Mouse (Mus musculus) sigmoid colon, adult 10 weeks (tissue): ENCODE results near the gene Zbtb7a. TPM values are rescaled to one million over a fixed set of nuclear protein-coding genes. Genes with fewer than 3 reads are reported as not detected.

ENCODE experiments used
- polyA plus RNA-seq: library from polyadenylated mRNA; stranded (reverse); fragments of 350-450 nt; fragmentation: Illumina TruSeq; extraction: RNeasy Lipid Tissue Mini Kit (QIAGEN cat#74804); gene quantifications from one replicate; pipeline ENCODE4 v1.2.3, GENCODE M21; 2014; ENCODE audit warnings: low read depth, low replicate concordance

Zbtb7a gene
- 48.6 TPM for polyA plus RNA-seq

DNA sequence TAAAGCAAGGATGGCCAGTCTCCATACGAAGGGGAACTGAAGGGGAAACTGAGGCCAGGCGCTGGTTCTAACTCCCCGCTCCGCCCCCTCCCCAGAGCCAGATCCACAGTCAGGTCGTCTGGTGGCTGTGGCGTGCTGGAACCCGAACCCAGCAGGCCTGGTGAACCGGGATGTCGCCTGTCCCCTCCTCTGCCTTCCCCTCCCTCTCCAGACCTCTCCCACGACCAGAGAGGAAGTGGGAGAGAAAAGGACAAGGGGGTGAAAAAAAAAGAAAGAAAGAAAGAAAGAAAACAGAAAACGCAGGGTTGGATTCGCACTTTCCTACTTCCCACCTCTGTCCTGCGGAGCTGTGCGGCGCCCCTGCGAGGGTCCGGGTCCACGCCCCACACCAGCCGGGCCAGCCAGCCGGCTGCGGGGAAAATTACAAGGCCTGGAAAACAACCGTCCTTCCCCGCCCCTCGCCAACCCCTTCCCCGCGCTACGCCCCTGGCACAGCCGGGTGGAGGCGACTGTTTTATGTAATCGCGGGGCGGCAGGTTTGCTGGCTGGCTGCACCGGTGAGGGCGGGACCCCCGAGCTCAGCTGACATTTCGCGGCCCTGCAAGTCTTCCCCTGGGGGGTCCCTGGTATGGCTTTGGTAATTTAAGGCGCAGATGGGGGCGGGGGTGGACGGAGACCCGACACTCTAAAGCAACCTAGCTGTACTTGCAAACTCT lies at the start of gene Zbtb7a:
TSS of gene Zbtb7a (plus strand) at position 255 of the 716 bp plus-strand sequence.

DNA sequence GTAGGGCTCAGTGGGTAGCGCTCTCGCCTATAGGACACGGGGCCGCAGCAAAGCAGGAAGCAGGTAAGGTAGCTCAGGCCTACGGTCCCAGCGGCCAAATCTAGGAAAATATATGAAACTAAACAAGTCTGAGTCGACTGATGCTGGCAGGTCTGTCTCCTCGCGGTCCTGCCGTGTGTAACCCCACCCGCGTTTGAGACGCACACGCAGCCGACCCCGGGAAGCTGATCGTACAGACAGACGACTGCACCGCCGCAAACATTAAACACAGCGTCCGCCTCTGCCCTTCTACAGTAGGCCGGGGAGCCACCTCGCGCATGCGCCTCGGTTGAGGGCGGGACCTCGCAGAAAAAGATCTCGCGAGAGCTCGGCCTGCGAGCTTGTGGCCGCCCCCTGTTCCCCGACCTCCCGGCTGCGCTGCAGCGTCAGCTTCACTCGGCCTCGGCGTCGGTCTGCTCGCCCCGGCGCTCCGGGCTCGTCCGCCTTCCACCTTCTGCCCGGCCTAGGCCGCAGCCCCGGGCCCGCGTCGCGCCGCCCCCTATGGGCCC lies 29.4 kb upstream of the Zbtb7a start, which contains the start of gene Map2k2:
TSS of gene Map2k2 (plus strand) at position 351 of the 548 bp plus-strand sequence.

DNA sequence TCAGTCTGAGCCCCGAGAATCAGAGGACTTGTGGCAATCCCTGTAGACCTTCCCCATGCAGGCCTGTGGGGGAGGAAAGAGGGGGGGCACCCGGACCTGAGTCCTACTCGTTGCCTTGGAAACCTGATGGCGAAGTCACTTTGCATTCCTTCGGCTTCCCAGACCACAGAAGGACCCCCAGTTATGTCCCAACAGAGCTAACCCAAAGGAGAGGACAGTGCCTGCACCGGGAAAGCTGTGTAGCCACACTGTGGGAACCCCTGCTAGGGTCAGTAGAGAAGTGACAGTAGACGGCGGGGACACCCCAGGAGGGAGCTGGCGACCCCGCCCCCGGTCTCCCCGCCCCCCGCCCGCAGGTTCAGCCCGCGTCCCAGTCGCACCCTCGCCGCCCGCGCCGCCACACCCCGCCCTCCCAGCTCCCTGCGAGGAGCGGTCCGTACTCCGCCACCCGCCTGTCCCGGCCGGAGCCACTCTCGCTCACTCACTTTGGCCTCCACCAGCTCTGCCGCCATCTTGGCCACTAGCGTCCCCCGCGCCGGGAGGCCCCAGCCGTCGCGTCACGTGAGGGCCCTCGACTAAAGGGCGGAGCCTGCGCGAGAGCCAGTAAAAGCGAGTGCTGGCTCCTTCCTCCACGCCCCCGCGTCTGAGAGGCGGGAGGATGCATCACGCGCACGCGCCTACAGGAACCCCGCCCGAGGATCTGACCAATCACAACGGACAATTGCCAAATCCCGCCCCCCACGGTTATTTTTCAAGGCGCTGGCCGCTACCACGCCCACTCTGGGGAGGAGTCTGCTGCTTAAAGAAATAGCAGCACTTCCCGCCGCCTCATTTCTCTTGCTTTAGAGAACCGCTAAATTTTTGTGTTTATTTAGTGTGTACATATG lies 32.4 kb downstream of the Zbtb7a start, which contains the start of gene Pias4:
TSS of gene Pias4 (minus strand) at position 724 of the 887 bp plus-strand sequence.

DNA sequence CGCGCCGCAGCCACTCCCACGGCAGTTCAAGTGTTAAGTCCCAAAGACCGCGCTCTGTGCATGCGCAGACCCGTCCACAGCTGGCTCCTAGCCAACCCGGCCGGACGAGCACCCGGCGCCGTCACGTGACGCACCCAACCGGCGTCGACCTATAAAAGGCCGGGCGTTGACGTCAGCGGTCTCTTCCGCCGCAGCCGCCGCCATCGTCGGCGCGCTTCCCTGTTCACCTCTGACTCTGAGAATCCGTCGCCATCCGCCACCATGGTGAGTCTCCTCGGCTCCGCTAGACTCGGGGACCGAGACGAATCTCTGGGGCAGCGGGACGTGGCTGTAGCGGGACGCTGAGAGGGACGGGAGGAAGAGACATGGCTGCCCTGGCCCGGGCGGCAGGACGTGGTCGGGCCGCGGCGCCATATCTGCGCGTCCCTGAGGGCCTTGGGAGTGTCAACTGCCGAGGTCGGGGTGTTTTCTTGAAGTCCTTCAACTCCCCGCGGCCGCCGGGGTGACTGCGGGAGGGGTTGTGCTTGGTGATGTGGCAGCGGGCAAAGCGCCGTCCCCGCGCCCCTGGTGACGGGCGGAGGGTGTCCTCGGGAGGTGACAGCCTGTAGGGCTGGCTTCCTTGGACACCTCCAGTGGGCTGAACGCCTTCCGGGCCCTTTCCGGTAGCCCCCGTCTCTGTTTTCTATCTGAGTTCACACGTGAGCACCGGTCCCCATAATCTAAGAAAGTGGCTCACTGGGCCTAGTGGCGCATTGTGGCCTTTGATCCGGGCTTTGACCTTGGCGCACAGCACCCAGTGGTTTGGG lies 41.6 kb downstream of the Zbtb7a start, which contains the start of gene Eef2:
TSS of gene Eef2 (plus strand) at position 166 of the 806 bp plus-strand sequence.

DNA sequence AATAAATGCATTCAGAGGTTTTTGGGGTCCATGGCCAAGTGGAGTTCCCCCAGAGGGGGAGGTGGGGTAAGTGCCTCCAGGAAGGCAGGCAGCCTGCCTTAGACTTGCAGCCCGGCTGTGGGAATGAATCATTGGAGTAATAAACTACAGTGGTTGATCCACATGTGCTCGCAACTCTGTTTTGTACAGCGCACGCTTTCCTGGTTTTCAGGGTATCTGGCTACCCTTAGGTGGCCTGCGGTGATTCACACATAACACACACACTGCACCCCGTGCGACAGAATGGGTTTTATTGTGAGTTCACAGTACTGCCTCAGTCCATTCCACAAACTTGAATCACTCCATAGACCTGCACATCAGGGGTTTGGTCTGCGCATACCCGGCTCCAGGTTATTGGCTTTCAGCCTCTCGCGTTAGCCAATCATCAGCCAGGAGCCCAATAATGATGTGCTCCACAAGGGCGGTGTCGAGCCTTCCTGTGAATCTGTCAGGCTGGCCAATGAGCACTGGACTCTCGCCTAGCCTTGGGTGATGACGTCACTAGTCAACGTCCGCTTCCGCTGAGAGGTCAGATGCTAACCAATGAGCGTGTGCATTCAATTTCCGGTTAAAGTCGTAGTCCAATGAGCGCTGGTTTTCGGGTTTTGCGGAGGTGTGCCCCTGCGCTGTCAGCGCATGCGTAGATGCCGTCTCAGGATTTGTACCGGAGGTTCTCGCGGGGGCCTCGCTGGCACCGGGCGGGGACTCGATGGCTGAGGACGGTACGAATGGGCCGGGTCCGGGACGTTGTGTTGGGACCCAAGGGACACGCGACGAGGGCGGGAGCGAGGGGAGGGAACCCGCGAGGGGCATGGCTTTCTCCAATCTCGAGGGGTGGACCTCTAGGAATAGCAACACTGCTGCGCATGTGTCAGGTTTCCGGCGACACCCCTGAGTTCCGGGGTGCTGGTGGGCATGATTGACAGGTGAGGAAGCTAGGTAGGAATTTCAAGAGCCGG lies 47.6 kb downstream of the Zbtb7a start, which contains the start of gene Dapk3:
TSS of gene Dapk3 (plus strand) at position 670 of the 998 bp plus-strand sequence.

DNA sequence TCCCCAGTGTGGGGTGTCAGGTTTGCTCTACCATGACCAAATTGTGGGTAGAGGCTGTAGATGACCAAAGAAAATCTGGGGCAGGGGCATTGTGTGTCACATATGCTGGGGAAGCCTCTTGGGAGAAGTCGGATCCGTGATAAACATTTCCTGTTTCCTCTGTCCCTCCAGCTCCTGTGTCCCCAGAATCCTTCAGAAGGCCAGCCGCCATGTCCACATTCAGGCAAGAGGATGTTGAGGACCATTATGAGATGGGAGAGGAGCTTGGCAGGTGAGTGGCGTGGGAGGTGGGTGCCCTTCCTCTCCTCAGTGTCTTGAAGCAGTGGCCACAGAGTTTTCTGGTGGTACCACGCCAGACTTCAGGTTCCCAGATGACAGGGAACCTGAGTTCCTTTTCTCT lies 48.8 kb downstream of the Zbtb7a start, which contains the start of gene 4930442H23Rik:
TSS of gene 4930442H23Rik (minus strand) at position 45 of the 400 bp plus-strand sequence.

DNA sequence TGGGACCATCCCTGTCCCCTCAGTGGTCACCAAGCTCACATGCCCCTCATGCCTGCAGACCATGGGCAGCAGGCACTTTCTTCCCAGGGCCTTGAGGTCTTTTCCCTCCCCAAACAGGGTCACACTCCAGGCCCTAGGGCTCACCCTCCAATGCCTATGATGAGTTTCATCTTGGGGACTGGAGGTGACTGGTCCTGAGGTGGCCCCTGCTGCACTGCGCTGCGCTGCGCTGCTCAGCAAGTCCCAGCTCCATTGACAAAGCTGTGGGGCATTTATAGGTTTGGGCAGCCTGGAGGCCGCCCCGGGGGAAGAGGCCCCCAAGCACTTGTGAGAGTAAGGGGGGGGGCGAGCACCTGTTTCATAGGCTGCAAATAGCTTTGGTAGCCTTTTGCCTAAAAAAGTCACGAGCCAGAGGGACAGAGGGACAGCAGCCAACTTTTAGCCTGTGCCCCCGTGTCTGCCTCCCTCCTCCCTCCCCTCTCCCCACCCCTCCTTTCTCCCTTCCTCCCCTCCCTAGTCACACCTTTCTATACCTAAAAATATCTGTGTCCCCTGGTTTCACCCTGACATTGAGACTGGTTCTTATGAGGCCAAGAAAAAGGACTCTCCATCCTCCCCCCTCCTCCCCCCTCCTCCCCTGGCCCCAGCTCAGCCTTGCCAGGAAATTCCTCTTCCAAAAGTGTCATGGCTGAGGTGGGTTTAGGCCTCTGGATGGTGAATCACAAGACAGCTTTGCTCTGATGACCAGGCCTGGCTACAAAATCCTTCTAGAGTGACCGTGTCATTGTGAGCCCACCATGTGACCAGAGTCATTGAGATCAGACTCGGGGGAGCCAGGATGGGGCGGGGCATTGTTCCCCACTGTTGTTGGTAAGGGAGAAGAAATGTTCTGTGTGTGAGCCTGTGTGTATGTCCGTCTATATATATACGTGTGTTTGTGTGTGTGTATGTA lies 67.1 kb downstream of the Zbtb7a start, which contains the start of gene Nmrk2:
TSS of gene Nmrk2 (minus strand) at position 245 of the 952 bp plus-strand sequence.

Other genes with a start within 250 kb of the Zbtb7a start
- gene Timm13, start 234.3 kb upstream of the Zbtb7a start, polyA plus RNA-seq = not detected
- gene Lmnb2, start 217.0 kb upstream of the Zbtb7a start, polyA plus RNA-seq = 1.2 TPM
- gene Gadd45b, start 205.1 kb upstream of the Zbtb7a start, polyA plus RNA-seq = 12.3 TPM
- 0.76 TPM for gene Gng7, start 120.3 kb upstream of the Zbtb7a start, polyA plus RNA-seq
- gene Diras1, start 109.6 kb upstream of the Zbtb7a start, polyA plus RNA-seq = not detected
- 0.41 TPM for gene Slc39a3, start 97.8 kb upstream of the Zbtb7a start, polyA plus RNA-seq
- gene Sgta, start 75.0 kb upstream of the Zbtb7a start, polyA plus RNA-seq = 1.3 TPM
- not detected for gene Thop1, start 65.2 kb upstream of the Zbtb7a start, polyA plus RNA-seq
- gene Creb3l3, start 36.3 kb upstream of the Zbtb7a start, polyA plus RNA-seq = 0.79 TPM
- 3.0 TPM for gene Map2k2, start 29.3 kb upstream of the Zbtb7a start, polyA plus RNA-seq
- not detected for gene Pias4, start 32.7 kb downstream of the Zbtb7a start, polyA plus RNA-seq
- gene Eef2, start 41.4 kb downstream of the Zbtb7a start, polyA plus RNA-seq = 12.4 TPM
- not detected for gene Dapk3, start 47.8 kb downstream of the Zbtb7a start, polyA plus RNA-seq
- gene 4930442H23Rik, start 48.6 kb downstream of the Zbtb7a start, polyA plus RNA-seq = not detected
- gene Nmrk2, start 66.8 kb downstream of the Zbtb7a start, polyA plus RNA-seq = not detected
- gene Atcay, start 95.6 kb downstream of the Zbtb7a start, polyA plus RNA-seq = 0.19 TPM
- 0.63 TPM for gene Zfr2, start 97.9 kb downstream of the Zbtb7a start, polyA plus RNA-seq
- not detected for gene Matk, start 117.7 kb downstream of the Zbtb7a start, polyA plus RNA-seq
- gene Mrpl54, start 131.7 kb downstream of the Zbtb7a start, polyA plus RNA-seq = 1.2 TPM
- gene Apba3, start 131.7 kb downstream of the Zbtb7a start, polyA plus RNA-seq = not detected
- gene Tjp3, start 156.4 kb downstream of the Zbtb7a start, polyA plus RNA-seq = 7.8 TPM
- 2.6 TPM for gene Pip5k1c, start 157.7 kb downstream of the Zbtb7a start, polyA plus RNA-seq
- gene Cactin, start 185.9 kb downstream of the Zbtb7a start, polyA plus RNA-seq = 0.16 TPM
- gene Tbxa2r, start 193.5 kb downstream of the Zbtb7a start, polyA plus RNA-seq = not detected
- not detected for gene Gipc3, start 208.0 kb downstream of the Zbtb7a start, polyA plus RNA-seq
- gene Hmg20b, start 215.3 kb downstream of the Zbtb7a start, polyA plus RNA-seq = 11.0 TPM
- gene Mfsd12, start 222.3 kb downstream of the Zbtb7a start, polyA plus RNA-seq = 0.13 TPM
- not detected for gene 4930404N11Rik, start 230.6 kb downstream of the Zbtb7a start, polyA plus RNA-seq
- 0.19 TPM for gene Fzr1, start 243.3 kb downstream of the Zbtb7a start, polyA plus RNA-seq
- gene Dohh, start 249.2 kb downstream of the Zbtb7a start, polyA plus RNA-seq = not detected
- 0.32 TPM for gene Gm48551, start 249.2 kb downstream of the Zbtb7a start, polyA plus RNA-seq